Mouse (Mus musculus): ENCODE data around the gene Amfr.
A peak's percentile ranks its signal among the peaks of the same experiment; 100 is the strongest.

Gene Amfr

DNA sequence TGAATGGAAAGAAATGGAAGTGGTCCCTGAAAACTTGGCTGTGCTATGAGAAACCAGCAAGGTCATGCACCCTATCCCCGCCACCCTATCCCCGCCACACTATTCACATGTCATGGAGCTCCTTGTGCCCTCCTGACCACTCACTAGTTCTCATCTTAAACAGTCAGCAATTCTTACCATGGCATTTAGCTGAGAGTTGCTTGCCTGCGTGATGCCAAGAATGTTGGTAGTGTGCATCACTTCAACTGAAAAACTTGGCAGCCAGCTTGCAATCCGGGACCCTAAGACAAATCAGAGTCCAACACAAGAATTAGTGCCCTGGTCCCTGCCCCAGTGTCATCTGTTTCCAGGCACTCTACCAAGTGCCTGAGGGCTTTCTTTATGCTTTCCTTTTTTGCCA is 32.5 kb downstream of the Amfr start:
- peak; percentile 14 for DNase-seq

DNA sequence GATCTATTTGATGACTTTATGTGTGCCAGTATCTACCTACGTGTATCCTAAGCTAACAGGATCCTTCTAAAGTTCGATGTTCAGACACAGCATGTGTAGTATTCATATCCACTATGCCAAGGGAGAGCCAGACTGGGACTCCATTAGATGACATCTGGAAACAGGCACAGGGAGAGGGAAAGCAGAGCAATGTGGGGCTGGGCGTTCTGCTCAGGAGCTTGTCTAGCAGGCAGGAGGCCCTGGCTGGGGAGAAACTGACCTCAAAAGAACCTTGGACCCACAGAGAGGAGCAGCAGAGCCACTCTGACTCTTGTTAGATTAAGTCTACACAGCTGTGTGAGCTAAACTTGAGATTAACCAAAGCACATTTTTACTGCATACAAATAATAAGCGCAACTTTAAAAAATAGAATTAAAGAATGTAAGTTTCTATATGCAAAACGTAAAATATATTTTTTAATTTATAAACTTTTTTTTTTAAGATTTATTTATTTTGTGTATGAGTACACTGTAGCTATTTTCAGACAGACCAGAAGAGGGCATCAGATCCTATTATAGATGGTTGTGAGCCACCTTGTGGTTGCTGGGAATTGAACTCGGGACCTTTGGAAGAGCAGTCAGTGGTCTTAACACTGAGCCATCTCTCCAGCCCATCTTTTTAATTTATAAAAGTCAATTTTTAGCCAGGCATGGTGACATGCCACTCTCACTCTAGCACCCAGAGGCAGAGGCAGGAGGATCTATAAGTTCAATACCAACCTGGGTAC is 36.0 kb downstream of the Amfr start:
- DNase-seq, result no peak

DNA sequence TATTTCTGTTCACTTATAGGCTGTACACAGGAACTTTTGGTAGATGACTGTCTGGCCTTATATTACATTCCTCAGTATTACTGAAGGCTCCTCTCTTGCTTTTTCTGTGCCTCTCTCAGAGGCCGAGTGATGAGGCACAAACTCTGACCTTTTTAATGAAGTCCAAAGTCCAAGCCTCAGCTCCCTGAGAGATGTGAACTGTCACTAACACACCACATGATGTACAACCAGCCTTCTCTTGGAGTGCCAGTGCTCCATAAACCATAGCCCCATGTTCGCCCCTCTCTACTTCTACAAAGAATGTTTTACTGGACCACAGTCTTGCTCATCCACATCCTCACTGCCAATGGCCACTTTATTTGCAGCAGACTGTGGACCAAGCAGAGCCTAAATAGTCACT is 37.3 kb downstream of the Amfr start:
- no peak for DNase-seq

DNA sequence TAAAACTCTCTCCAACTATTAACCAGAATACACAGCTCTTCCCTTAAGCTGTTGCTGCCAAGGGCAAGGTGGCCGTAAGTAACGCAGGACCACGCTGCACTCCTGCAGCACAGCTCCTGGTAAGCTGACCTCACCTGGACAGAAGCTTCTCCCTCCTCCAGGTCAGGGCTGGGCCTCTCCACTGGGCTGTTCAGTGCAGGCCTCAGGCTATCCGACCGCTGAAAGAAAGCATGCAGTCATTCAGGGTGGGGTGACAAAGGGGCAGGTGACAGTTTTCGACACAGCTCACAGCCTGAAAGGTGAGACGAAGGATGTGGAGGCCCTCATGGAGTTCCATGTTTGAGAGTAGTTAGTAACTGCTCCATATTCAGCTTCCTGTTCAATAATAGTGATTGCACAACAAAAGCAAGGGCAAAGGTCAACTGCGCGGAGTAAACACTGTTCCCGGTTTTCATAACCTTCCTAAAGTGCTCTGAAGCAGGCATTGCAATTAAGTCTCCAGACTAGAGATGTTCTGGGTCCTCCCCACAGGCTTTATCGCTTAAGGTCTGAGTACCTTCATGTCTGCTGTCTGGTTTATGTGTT is 37.9 kb downstream of the Amfr start:
- no peak for DNase-seq

DNA sequence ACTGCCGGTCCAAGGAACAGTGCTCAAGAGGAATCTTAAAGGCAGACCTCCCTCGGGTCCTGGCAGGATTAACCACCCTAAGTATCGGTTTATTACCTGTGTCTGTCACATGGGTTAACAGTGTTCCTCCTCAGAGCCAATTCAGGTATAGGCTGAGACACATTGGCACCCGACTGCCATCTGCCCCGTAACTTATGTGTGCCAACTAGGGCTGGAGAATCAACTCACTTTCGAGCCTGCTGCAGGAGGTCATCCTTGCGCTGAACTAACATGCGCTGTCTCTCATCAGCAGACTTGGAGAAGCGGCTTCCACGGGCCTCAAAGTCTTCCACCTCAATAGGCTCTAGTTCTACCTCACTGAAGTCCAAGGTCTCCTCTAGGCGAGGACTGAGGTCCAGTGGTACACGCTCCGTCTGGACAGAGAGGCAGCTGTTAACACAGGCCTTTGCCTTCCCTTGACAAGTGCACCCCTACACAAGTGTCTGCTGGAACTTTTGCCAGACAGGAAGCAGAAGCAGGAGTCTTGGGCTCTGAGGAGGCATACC is 38.7 kb downstream of the Amfr start:
- no peak for DNase-seq

DNA sequence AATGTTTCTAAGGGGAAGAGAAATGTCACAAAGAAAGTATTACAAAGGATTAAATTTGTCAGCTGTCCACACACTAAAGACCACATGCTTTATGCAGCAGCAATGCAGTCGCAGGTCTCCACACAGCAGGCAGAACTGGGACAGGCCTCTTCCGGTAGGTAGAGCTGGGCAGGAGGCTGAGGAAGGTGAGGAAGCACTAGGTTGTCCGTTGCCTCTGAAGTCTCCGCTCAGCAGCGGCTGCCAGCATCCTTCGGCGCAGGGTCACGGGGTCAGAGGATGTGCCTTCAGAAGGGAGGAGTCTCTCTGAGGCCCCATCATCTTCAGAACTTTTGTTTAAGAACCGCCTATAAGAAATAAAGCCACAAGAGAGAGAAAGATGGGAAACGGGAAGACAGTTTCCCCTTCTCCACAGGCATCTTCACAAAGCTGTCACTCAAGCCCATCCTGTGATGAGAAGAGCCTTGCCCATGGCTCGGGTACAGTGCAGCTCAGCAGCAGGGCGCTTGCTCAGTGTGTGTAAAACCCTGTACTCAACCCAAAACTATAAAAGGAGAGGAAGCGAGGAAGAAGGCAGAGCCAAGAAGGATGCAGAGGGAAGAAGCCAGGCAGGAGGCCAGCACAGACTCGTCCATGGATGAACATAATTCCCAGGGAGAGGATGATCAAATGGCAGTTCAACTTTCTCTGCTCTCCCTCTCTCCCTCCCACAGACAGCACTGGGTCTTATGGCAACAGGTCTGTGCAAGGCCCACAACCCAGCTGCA is 39.5 kb downstream of the Amfr start:
- no peak for DNase-seq

DNA sequence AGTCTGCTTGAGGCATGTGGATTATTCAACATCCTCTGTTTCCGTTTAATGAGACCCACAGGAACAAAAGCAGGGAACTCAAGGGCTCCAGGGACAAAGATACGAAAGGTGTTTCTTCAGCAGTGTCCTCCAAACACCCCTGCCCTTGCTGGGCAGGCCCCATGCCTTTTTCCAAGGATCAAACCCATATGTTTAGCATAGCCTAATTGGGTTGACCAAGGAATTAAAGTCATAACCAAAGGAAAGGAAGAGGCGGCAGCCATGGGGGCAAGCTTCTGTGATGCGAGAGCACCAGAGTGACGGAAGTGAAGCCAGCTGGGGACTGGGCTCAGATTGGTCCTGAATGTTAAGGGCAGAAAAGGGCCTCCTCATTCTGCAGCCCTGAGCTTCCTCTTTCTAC is 40.4 kb downstream of the Amfr start:
- DNase-seq, result no peak

DNA sequence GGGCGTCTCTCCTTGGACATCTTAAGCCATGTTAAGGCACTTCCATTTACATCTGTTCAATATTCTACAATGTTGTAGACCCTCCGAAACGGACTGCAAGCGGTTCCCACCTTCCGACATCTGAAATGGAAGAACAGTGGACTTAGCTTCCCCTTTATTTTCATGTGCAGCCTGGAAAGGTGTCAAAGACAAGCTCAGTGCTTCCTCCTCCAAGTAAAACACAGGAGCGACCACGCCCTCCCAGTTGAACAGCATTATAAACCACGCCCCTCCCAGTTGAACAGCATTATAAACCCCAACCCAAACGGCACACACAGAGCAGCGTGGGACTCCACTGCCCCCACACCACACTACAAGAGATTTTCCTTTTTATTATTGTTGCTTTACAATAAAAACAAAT is 41.2 kb downstream of the Amfr start:
- no peak for DNase-seq

DNA sequence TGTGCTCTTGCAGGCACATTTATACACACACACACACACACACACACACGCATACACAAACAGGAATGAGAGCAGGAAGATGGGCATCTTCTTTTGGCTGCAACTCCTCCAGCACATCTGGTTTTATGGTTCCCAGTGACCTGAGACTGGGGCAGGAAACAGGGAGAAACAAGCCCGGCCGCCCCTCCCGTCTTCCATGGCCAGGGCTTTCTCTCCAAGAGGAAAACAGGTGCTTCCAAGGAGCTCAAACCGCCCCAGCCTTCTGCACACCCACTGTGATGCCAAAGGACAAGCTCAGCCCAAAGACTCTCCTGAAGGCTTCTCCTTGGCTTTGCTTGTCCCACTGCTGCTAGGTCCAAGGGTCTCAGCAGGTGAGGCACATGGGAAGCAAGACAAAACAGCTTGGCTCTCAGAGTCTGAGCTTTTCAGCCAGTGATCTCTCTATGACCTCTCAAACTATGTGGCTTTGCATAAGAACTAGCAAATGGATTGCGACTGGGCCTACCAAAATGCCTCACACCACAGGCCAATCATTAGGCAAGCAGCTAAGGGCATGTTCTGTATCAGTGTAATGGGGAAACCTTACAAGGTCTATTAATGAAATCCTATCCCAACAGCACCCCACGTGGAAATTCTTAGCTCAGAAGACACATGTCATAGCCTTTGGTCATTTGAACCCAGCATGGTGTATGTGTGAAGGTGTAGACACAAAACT is 42.9 kb downstream of the Amfr start:
- no peak for DNase-seq

DNA sequence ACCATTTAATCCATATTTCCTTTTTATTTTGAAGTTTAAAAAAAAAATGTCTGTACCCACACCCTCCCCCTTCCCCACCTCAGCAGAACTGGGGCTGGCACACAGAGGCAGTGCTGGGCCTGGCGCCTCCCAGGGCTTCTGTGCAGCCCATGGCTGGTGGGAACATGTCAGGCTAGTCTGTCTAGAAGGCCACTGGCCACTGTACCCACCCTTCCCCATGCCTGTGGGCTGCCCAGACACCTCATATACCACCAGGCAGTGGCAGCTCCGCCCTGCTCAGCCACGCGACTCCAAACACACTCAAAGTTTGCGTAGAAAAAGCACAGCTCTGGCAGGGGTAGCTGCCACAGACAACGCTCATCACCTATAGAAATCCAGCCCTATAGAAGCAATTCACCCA is 44.3 kb downstream of the Amfr start:
- DNase-seq, result no peak

DNA sequence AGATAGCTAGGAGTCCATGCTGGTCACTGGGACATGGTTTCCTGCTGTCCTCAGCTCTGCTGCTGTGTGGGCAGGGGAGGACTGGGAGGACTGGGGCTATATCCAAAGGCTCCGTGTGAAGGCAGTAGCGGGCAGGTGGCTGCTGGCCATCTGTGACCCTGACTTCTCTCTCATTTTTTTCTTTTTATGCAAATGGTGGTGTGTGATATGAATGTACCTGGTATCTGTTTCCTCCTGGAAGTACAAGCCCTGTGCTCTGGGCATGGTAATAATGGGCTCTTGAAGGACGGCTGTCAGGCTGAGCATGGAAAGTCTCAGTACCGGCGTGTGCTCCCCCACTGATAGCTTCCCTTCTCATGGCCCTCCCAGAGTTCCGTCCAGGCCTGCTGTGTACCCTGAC is 51.7 kb downstream of the Amfr start:
- no peak for DNase-seq

DNA sequence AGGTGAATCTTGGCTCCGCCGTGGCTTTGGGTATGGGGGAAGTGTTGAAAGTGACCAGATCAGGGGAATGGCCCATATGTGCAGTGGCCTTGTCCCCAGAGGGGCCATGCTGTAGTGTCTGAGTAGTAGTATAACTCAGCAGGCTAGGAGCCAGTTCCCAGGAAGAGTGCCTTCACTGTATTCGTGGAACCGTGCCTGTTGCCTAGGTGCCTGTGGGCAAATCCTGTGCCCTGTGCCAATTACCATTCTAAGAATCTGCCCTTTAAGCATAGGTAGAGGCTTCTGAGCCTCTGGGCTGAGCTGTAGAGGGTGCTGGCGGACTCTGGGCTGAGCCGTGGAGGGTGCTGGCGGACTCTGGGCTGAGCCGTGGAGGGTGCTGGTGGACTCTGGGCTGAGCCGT is 54.2 kb downstream of the Amfr start:
- no peak for DNase-seq

DNA sequence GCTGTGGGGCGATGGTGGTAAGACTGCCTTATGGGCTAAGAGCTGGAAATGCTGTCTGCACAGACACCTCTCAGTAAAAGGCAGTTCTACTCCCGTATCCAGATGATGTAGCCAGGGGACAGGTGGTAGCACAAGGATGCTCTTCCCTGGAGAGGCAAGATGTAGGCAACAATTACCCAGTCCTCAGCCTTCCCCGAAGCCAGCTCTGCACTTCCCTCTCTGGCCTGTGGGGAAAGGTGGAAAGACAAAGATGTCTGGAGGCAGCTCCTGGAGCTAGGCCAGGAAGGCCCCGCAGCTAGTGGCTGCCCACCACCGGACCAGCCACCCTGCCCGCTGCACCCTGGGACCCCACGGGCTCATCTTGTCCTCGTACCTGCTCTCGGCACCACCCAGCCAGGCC is 60.1 kb downstream of the Amfr start:
- DNase-seq, result no peak

DNA sequence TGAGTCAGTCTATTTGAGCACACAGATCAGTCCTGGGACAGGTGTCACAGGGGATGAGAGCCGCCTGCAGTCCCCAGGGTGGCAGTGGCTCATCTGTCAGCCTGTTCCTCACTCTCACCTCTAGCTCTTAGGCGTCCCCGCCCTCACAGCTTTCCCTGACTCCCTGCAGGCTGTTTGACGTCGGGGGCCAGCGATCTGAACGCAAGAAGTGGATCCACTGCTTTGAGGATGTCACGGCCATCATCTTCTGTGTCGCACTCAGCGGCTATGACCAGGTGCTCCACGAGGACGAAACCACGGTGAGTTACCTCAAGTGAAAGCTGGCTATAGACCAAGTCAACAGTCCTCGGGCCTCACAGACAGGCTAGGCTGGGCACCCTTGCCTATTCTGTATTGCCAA is 62.5 kb downstream of the Amfr start:
- no peak for DNase-seq

DNA sequence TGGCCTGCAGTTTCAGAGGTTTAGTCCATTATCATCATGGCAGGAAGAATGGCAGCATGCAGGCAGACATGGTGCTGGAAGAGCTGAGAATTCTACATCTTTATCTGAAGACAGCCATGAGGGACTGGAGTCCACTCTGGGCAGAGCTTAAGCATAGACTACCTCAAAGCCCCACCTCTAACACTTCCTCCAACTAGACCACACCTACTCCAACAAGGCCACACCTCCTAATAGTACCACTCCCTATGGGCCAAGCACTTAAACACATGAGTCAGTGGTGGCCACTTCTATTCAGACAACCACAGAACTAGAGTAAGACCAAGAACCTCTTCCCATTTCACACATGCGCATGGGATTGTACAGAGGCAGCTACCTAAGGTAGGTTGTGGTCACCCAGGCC is 66.2 kb downstream of the Amfr start:
- DNase-seq, result no peak

DNA sequence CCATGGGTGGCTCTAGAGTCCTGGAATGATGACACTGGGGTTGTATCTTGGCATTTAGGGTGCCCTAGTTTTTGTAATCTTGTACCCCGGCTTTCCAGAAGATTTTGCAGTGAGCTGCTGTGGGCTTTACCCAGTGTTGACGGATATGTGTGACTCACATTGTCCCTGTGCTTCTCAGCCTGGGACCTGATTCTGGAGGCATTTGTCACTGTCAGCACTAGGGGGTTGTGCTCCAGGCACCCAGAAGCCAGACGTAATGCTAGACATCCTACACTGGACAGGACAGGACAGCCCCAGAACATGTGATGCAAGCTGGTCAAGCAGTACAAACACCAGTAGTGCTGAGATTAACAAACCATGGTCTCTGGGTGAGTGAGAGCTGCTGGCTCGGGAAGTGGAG is 66.9 kb downstream of the Amfr start:
- DNase-seq, result no peak

DNA sequence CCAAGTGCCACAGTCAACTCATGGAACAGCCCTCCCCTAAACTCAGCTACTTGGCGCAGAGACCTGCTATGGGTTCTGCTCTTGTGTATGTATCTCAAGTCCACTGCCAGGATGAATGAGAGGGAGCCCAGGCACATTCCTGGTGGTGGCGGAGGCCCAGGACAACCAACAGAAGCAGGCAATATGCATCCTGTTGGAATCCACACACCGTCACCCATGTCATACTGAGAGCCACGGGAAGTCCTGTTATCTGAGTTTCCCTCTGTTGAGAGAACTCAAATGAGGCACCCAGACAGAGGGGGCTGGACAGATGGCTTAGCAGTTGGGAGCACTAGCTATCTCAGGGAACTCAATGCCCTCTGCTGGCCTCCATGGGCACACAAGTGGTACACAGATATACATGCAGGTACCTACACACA is 71.0 kb downstream of the Amfr start:
- no peak for DNase-seq

DNA sequence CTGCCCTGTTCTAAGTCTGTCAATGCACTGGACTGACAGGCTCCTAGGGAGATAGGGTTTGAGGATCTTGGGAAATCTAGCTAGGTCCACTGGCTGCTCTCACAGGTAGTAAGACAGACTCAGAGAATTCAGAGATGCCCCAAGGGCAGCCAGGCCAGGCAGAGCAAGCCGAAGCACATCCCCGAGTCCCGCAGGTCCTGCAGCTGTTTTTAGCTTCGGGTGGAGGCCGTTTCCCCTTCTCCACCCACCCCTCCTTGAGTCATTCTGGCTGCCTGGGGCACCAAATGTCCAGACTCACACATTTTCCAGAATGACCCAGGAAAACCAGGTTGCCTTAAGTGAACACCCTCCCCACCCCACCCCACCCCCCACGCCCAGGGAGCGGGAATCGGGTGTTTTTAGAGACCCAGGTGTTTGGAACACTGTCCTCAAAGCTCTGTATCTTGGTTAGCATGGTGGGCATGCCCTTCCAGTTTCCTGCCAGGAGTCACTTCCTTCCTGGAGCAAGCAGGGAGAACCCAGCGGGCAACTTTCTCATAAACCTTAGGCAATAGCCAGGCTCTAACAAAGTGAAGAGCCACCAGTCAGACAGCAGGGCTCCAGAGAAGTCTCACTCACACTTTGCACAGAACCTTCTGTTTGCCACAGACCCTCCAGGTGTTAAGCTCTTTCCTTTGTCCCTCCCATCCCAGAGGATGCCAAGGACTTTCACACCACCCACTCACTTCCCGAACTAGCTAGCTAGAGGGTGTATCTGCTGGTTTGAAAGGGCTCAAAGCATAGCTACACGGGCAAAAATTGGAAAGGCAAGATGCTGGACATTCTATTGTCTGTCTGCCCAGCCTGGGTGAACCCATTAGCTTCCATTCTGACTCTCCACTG is 71.9 kb downstream of the Amfr start:
- DNase-seq, result no peak

DNA sequence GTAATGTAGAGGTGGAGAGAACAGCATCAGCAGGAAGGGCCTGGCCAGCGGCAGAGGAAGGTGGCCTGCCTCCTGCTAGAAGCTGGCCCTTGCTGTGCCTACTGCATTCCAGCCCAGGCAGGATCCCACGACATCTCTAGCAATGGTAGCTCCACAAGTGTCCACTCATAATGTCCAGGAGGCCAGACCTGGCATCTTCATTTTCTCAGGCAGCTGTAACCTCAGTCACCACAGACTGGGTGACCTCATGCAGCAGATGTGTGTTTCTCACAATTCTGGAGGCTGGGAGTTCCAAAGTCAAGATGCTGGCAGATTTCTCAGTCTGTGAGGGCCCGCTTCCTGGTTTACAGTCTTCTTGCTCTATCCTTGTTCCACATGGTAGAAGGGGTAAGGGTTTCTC is 74.4 kb downstream of the Amfr start:
- DNase-seq, result no peak

DNA sequence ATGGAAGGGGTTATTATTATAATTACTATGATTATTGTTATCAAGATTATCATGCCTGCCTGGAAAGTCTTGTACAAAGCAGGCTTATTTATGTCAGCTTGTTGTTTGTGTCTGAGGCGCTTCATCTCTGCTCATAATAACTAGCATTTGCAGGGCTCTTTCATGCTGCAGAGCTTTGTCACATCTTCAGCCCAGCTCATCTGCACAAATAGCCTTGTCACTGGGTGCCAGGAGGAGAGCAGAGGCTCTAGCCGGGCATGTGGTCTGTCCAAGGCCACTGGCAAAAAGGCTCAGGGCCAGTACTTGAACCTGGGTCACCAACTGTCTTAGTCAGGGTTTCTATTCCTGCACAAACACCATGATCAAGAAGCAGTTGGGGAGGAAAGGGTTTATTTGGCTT is 79.4 kb downstream of the Amfr start:
- DNase-seq, result no peak

DNA sequence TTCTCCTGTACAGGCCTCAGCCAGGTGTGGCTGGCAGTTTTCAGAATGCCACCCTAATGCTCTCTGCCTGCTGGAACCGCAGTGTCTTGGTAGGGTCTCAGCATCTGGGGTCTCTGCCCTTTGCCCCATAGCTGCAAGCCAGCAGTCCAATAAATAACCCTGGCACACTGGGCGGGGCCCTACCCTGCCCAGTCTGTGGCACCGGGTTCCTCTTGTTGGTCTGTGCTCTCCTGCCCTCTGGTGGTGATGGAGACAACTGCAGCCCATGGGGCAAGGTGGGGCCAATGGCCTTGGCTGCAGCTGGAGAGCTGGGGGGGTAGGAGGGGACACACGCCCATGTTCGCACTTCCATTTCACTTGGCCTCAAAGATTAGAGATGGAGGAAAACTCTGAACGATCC is 79.8 kb downstream of the Amfr start:
- peak; percentile 68 for DNase-seq

DNA sequence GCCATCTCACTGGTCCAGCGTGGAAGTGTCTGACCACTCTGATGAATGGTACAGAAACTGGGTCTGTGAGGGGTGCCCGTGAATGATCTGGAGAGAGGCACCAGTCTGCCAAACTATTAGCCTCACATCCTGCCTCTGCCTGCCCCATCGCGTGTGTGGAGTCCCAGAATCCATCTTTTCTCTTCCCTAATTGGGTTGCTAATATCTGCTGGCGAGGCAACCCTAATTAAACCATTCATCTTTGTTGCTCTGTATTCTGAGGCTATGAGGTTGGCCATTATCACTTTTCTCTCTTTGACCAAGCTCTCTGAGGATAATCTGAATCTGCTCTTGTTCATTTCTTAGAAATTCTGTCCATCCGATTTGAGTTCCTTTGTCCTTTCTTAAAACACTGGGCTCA is 81.3 kb downstream of the Amfr start:
- DNase-seq, result no peak
